Mouse (Mus musculus): ENCODE measurements at regions not wholly inside any gene's neighbourhood (a gene's known extent, or its start where the extent isn't known, plus 50 kb on each side); places are given as distances from the start of the nearest gene placed in this dataset.
"Not testable (repeated sequence)": the region's sequence is repeated elsewhere in the genome, so short reads cannot be mapped to it uniquely, and the experiment has no call there.

DNA sequence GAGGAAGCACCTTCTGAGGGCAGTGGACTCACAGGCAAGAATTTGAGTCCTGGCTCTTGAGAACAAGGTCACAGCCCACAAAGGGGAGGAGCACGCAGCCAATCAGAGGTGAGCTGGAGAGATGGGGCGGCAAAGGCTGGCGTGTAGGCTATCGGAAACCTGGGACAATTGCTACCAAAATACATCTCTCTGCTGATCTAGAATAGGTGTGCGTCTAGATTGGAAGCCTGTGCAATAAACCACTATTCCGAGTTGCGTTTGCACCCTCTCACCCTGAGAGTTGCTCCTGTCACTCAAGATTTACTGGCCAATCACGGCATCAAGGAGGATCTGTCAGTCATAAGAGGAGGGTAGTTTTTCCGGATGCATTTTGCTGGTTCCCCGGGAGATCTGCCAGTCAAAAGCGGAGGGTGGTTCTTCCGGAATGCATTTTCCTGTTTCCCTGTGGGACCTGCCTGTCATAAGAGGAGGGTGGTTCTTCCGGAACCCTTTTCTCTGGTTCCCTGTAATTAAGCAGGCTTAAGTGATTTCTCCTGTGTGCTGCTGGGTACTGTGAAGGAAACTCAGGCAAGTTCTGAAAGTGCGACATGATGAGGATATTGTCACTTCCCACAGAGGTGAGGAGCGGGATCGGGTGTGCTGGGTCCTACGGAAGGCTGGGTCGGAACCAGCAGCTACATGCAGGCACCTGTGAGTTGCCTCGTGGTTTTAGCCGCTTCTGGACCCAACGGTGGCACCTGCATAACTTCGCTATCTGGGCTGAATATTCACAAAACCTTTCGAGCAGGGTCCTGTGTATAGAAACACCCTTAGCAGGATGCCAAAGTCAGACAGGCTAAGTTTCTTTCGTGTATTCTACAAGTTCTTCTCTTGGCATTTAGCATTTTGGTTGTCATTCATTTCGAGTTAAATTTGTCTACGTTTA, 112.6 kb upstream of the Zfp960 start:
- DNase-seq: peak; percentile 92

DNA sequence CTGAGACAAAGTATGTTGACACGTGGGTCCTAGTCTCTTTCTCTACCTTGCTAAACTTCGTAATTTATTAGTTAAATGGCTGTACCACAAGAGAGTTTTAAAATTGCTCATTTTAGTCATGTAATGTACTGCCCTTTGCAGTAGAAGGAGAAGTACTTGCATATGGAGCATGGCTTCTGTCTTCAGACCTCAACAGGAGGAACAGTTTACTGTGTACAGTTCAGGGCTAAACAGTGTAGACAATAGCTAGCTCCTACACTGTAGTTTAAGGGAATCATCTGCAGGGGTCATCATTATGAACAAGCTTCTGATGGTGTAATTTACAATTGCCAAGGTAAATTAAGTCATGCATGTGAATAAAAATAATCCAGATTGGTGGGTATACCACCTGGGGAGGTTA, 111.8 kb upstream of the Zfp960 start:
- DNase-seq: not testable (repeated sequence)

DNA sequence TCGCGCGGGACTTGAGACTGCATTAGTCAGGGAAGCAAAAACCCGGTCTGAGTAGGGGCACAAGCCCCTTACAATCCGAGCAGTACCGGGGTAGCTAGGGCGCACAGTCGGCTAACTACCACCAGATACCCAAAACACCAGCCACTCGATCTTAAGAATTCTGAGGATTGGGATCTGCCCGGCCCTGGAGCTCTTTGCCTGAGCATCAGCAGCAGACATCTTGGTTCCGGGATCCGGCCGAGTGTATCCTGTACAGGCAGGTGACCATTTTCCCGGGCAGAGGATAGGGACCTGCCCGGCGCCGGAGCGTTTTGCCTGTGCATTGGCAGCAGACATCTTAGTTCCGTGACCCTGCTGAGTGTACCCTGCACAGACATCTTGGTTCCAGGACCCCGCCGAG, 66.7 kb upstream of the Zfp960 start:
- not testable (repeated sequence) for DNase-seq

DNA sequence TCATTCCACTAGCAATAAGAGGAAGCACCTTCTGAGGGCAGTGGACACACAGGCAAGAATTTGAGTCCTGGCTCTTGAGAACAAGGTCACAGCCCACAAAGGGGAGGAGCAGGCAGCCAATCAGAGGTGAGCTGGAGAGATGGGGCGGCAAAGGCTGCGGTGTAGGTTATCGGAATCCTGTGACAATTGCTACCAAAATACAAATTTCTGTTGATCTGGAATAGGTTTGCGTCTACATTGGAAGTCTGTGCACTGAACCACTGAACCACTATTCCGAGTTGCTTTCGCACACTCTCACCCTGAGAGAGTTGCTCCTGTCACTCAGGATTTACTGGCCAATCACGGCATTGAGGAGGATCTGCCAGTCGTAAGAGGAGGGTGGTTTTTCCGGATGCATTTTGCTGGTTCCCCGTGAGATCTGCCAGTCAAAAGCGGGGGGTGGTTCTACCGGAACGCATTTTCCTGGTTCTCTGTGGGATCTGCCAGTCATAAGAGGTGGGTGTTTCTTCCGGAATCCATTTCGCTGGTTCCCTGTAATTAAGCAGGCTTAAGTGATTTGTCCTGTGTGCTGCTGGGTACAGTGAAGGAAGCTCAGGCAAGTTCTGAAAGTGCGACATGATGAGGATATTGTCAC, 59.2 kb upstream of the Zfp960 start:
- peak; percentile 85 for DNase-seq

DNA sequence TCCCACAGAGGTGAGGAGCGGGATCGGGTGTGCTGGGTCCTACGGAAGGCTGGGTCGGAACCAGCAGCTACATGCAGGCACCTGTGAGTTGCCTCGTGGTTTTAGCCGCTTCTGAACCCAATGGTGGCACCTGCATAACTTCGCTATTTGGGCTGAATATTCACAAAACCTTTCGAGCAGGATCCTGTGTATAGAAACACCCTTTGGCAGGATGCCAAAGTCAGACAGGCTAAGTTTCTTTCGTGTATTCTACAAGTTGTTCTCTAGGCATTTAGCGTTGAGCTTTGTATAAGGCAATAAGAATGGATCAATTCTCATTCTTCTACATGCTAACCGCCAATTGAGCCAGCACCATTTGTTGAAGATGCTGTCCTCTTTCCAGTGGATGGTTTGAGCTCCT, 58.6 kb upstream of the Zfp960 start:
- not testable (repeated sequence) for DNase-seq
